Mouse (Mus musculus) thymus, adult 2 months (tissue): Measurements from ENCODE around the gene Ankrd13d.

ENCODE experiments used
- CTCF ChIP-seq: fragments of 200-500 bp; IDR thresholded peaks from 2 replicates; pipeline ENCODE4 v1.5.1; 2012; ENCODE audit warnings: mild to moderate bottlenecking, control low read depth, low read length, moderate library complexity, borderline replicate concordance; ENCODE audit not compliant: control insufficient read depth, poor library complexity, insufficient read depth; ENCODE audit errors: extremely low read depth
- POLR2A ChIP-seq: fragments of 200-500 bp; IDR thresholded peaks from 2 replicates; pipeline ENCODE4 v1.6.1; 2012; ENCODE audit warnings: mild to moderate bottlenecking, low read length, control low read depth, moderate library complexity; ENCODE audit not compliant: control insufficient read depth, poor library complexity, insufficient read depth; ENCODE audit errors: extremely low read depth

- no peak for TF ChIP-seq POLR2A
- TF ChIP-seq CTCF, result no peak
Measured at GRCm38 (mm10) chr19:4330603-4331002, 47.7 kb upstream of the Ankrd13d start.
